Mouse (Mus musculus) lung, postnatal 0 days (tissue): Measurements from ENCODE around the gene Wdr82.

ENCODE experiments used
- CTCF ChIP-seq: IDR thresholded peaks from 2 replicates; pipeline ENCODE4 v1.5.1; 2016; ENCODE audit warnings: antibody characterized with exemption, mild to moderate bottlenecking
- EP300 ChIP-seq: IDR thresholded peaks from 2 replicates; pipeline ENCODE4 v1.6.1; 2016; ENCODE audit warnings: antibody characterized with exemption, mild to moderate bottlenecking, control low read depth

- no peak for TF ChIP-seq EP300
- TF ChIP-seq CTCF = peak; percentile 52
Observed at GRCm38 (mm10) chr9:106230734-106231106, 60.0 kb downstream of the Wdr82 start.
